ENCODE assay signal across 17 mouse cellular contexts in the genomic region with DNA sequence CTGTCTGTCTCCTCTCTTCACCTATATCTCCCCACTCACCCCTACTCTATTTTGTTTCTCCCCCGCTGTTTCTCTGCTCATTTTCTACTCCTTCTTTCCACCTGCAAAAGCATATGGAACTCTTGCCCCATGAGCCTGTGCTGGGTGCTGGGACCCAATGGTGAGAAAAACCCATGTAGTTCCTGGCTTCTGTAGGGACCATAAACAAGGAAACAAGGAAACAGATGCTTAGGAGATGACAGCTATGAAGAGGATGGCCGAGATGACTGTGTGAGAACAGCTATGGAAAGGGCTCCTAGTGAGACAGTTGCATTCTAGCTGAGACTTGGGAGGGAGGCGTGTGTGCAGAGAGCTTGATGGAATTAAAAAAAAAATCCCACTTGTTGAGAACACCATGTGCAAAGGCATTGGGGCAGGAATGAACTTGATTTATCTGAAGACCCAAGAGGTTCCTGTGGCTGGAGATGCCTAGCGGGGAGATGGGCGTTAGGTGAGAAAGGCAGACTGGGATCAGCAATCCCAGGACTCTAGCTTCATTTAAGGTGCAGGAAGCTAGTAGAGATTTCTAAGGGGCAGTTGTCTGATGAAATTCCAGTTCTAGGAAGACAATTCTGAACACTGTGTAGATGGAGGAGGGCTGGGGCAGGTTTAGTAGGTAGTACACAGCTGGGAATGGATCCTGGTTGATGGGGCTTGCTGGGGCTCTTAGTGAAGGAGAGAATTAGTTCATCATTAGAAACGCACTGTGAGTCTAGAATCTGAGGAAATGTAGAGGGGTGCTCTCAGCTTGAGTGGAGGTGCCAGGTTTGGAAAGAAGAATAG. TPM values are rescaled to one million over a fixed set of nuclear protein-coding genes. Genes with fewer than 3 reads are reported as not detected.
"Had no signal": no experiment of that assay in that cellular context is flagged by ENCODE, and none has a peak within 500 bp of the region (broad histone marks: within the 10 kb centered on the region; RNA-seq: fewer than 3 reads in every experiment).

No protein-coding gene starts in this region.

- H3K4me2 ChIP-seq: limb, embryonic 13.5 days; midbrain, embryonic 13.5 days; stomach, embryonic 15.5 days had no signal

- H3K9ac ChIP-seq: limb, embryonic 13.5 days; liver, embryonic 14.5 days; midbrain, embryonic 13.5 days; stomach, embryonic 15.5 days had no signal

- H3K27me3 ChIP-seq: limb, embryonic 13.5 days; midbrain, embryonic 13.5 days; stomach, embryonic 15.5 days had no signal

- H3K36me3 ChIP-seq: limb, embryonic 13.5 days; midbrain, embryonic 13.5 days; stomach, embryonic 15.5 days had no signal

- H3K4me1 ChIP-seq: limb, embryonic 13.5 days; midbrain, embryonic 13.5 days; stomach, embryonic 15.5 days had no signal

- H3K4me3 ChIP-seq: limb, embryonic 13.5 days; midbrain, embryonic 13.5 days; stomach, embryonic 15.5 days had no signal

- H3K27ac ChIP-seq: limb, embryonic 13.5 days; liver, embryonic 14.5 days; midbrain, embryonic 13.5 days; stomach, embryonic 15.5 days had no signal

- DNase-seq: kidney, adult 11 months; kidney, postnatal 14 days; left cerebral cortex, postnatal 4 days; right cerebral cortex, postnatal 14 days; thymus, postnatal 14 days had no signal

RNA-seq across cellular contexts. Expression of a gene that starts 4.4 kb away (rescaled TPM):
- total RNA-seq: midbrain, postnatal 0 days had no signal

RNA-seq across cellular contexts. Expression of a gene that starts 19.4 kb away (rescaled TPM):
- total RNA-seq: layer of hippocampus, adult 8-10 months; layer of hippocampus, postnatal 14 days; left cerebral cortex, adult 18-20 months; left cerebral cortex, postnatal 10 days; midbrain, postnatal 0 days had no signal
- polyA plus RNA-seq: lung, embryonic 16.5 days; midbrain, embryonic 13.5 days; midbrain, postnatal 0 days; neural tube, embryonic 14.5 days had no signal

RNA-seq across cellular contexts. Expression of a gene that starts 25.6 kb away (rescaled TPM):
- total RNA-seq: liver, adult 2 months had no signal
- polyA plus RNA-seq: liver, adult 2 months had no signal

RNA-seq across cellular contexts. Expression of a gene that starts 30.8 kb away (rescaled TPM):
- total RNA-seq: layer of hippocampus, postnatal 14 days; left cerebral cortex, adult 18-20 months; midbrain, postnatal 0 days had no signal
- polyA plus RNA-seq: limb, embryonic 13.5 days; lung, embryonic 16.5 days; midbrain, postnatal 0 days had no signal
